Mouse (Mus musculus) forebrain, embryonic 11.5 days (tissue): ENCODE data around the gene Ceacam2. TPM values are rescaled to one million over a fixed set of nuclear protein-coding genes. Genes with fewer than 3 reads are reported as not detected.
"Not testable (repeated sequence)": the region's sequence is repeated elsewhere in the genome, so short reads cannot be mapped to it uniquely, and the experiment has no call there.

Source experiments
- ATAC-seq: fragments of 200-750 bp; cut with Nextera tagmentation; replicated peaks from 2 replicates; pipeline ENCODE4 v1.8.0; 2017; ENCODE audit warnings: moderate TSS enrichment; ENCODE audit not compliant: low FRiP score
- DNase-seq: peaks from one replicate; pipeline ENCODE4 v3.0.0-alpha.2; 2017; ENCODE audit warnings: low spot score
- H3K27ac ChIP-seq: fragments of 300-500 bp; sonication (generic); 2 replicates; pipeline ENCODE4 v1.5.1; 2014; ENCODE audit warnings: low read depth, low read length
- H3K27me3 ChIP-seq: fragments of 300-500 bp; sonication (generic); 2 replicates; pipeline ENCODE4 v1.6.1; 2014; ENCODE audit warnings: mild to moderate bottlenecking, low read length, mixed read lengths; ENCODE audit not compliant: control insufficient read depth, insufficient read depth
- H3K36me3 ChIP-seq: fragments of 300-500 bp; sonication (generic); 2 replicates; pipeline ENCODE4 v1.6.1; 2014; ENCODE audit warnings: mild to moderate bottlenecking, low read length, moderate library complexity, mixed read lengths; ENCODE audit not compliant: control insufficient read depth, insufficient read depth
- H3K4me1 ChIP-seq: fragments of 300-500 bp; sonication (generic); replicated peaks from 2 replicates; pipeline ENCODE4 v1.6.1; 2014; ENCODE audit warnings: low read length, mixed read lengths; ENCODE audit not compliant: control insufficient read depth, insufficient read depth
- H3K4me2 ChIP-seq: fragments of 300-500 bp; sonication (generic); 2 replicates; pipeline ENCODE4 v1.6.1; 2014; ENCODE audit warnings: low read depth, mild to moderate bottlenecking, low read length, moderate library complexity, mixed read lengths; ENCODE audit not compliant: severe bottlenecking
- H3K4me3 ChIP-seq: fragments of 300-500 bp; sonication (generic); 2 replicates; pipeline ENCODE4 v1.5.1; 2014; ENCODE audit warnings: low read depth, low read length
- H3K9ac ChIP-seq: fragments of 300-500 bp; sonication (generic); 2 replicates; pipeline ENCODE4 v1.6.1; 2014; ENCODE audit warnings: low read length
- H3K9me3 ChIP-seq: fragments of 300-500 bp; sonication (generic); 2 replicates; pipeline ENCODE4 v1.6.1; 2016; ENCODE audit warnings: low read length, mixed read lengths; ENCODE audit not compliant: control insufficient read depth
- WGBS: fragments of 180-500 bp; shearing (Covaris S2); extraction: QIAGEN DNeasy Blood & Tissue Kit; methylation state at CpG from one replicate; pipeline ENCODE4 v1.1.7; 2014; 5-methylcytosine and 5-hydroxymethylcytosine counted together
- polyA plus RNA-seq: library from polyadenylated mRNA; unstranded; fragments of >200 nt; fragmentation: Nextera tagmentation; extraction: Ambion mirVana; gene quantifications from 2 replicates; pipeline ENCODE4 v1.2.1, GENCODE M21; 2014

The Ceacam2 gene
- polyA plus RNA-seq = 0.13 TPM in 1 of 2 replicates, not detected in the other

- H3K4me2 ChIP-seq, H3K4me1 ChIP-seq, ATAC-seq, H3K27ac ChIP-seq, H3K36me3 ChIP-seq, H3K4me3 ChIP-seq, DNase-seq, H3K9ac ChIP-seq, H3K9me3 ChIP-seq, H3K27me3 ChIP-seq: not testable (repeated sequence)
- WGBS = 79% methylated on average over 3 of the region's 3 CpGs
These were observed at the start of gene Ceacam2 for GRCm38 (mm10) chr7:25539376-25539907. Gene Ceacam2, minus strand, starts transcription at chr7:25539857.

- ATAC-seq (no peak), DNase-seq (no peak)
- H3K4me1 ChIP-seq = no peaks in the 10 kb centered on the region
- H3K27me3 ChIP-seq = no peaks in the 10 kb centered on the region
- H3K9me3 ChIP-seq = no peaks in the 10 kb centered on the region; the same call in 1 of the 2 replicates
- WGBS = 77% methylated on average over 9 of the region's 9 CpGs
- H3K36me3 ChIP-seq = no peaks in the 10 kb centered on the region
- H3K27ac ChIP-seq = no peak overlapping the region
- H3K9ac ChIP-seq = no peak overlapping the region
- H3K4me3 ChIP-seq = no peak overlapping the region
- H3K4me2 ChIP-seq = no peak overlapping the region
These were observed 45.9 kb upstream of the Ceacam2 start for GRCm38 (mm10) chr7:25585351-25586204.

- ATAC-seq (no peak), DNase-seq (no peak)
- no peak overlapping the region for H3K4me2 ChIP-seq
- H3K4me3 ChIP-seq = no peak overlapping the region
- H3K9me3 ChIP-seq = no peaks in the 10 kb centered on the region; the same call in 1 of the 2 replicates
- no peak overlapping the region for H3K27ac ChIP-seq
- H3K4me1 ChIP-seq = no peaks in the 10 kb centered on the region
- WGBS = 90% methylated on average over 5 of the region's 5 CpGs
- H3K9ac ChIP-seq = no peak overlapping the region
- no peaks in the 10 kb centered on the region for H3K27me3 ChIP-seq
- H3K36me3 ChIP-seq = no peaks in the 10 kb centered on the region
These were observed 45.0 kb upstream of the Ceacam2 start for GRCm38 (mm10) chr7:25584651-25585050.

- Histone ChIP-seq H3K9ac (no peak overlapping the region), H3K4me1 (no peaks in the 10 kb centered on the region), H3K27ac (no peak overlapping the region), H3K36me3 (no peaks in the 10 kb centered on the region), H3K4me3 (no peak overlapping the region), H3K4me2 (no peak overlapping the region), H3K27me3 (no peaks in the 10 kb centered on the region), H3K9me3 (no peaks in the 10 kb centered on the region; the same call in 1 of the 2 replicates)
- ATAC-seq = no peak
- WGBS = 89% methylated on average over 15 of the region's 15 CpGs
- DNase-seq = no peak
These were observed 42.7 kb upstream of the Ceacam2 start for GRCm38 (mm10) chr7:25582301-25582810.

- no peaks in the 10 kb centered on the region for H3K4me1 ChIP-seq
- no peak overlapping the region for H3K27ac ChIP-seq
- 87% methylated on average over 10 of the region's 10 CpGs for WGBS
- H3K9ac ChIP-seq = no peak overlapping the region
- no peaks in the 10 kb centered on the region; the same call in 1 of the 2 replicates for H3K9me3 ChIP-seq
- H3K4me2 ChIP-seq = no peak overlapping the region
- DNase-seq (no peak), ATAC-seq (no peak)
- no peaks in the 10 kb centered on the region for H3K27me3 ChIP-seq
- H3K4me3 ChIP-seq = no peak overlapping the region
- no peaks in the 10 kb centered on the region for H3K36me3 ChIP-seq
These were observed 39.8 kb upstream of the Ceacam2 start for GRCm38 (mm10) chr7:25579441-25579840.

GRCm38 (mm10) chr7:25576793-25577437 lies 37.3 kb upstream of the Ceacam2 start:
- not testable (repeated sequence) for H3K27ac ChIP-seq, H3K36me3 ChIP-seq, ATAC-seq, H3K4me2 ChIP-seq, H3K9ac ChIP-seq, H3K4me3 ChIP-seq, H3K9me3 ChIP-seq, H3K4me1 ChIP-seq, H3K27me3 ChIP-seq, DNase-seq
- WGBS = 78% methylated on average over 13 of the region's 14 CpGs

- not testable (repeated sequence) for H3K9ac ChIP-seq, DNase-seq, H3K9me3 ChIP-seq, H3K27ac ChIP-seq, H3K4me2 ChIP-seq, H3K36me3 ChIP-seq, ATAC-seq, H3K4me1 ChIP-seq, H3K27me3 ChIP-seq, H3K4me3 ChIP-seq
- WGBS = 42% methylated on average over 6 of the region's 6 CpGs
These were observed 36.7 kb upstream of the Ceacam2 start for GRCm38 (mm10) chr7:25576308-25576707.

- no peaks in the 10 kb centered on the region for H3K27me3 ChIP-seq
- ATAC-seq (no peak), DNase-seq (no peak)
- no peaks in the 10 kb centered on the region for H3K36me3 ChIP-seq
- no peak overlapping the region for H3K27ac ChIP-seq
- no peak overlapping the region for H3K4me3 ChIP-seq
- H3K4me1 ChIP-seq = no peaks in the 10 kb centered on the region
- 15% methylated on average over 8 of the region's 8 CpGs for WGBS
- no peaks in the 10 kb centered on the region for H3K9me3 ChIP-seq
- H3K9ac ChIP-seq = no peak overlapping the region
- no peak overlapping the region for H3K4me2 ChIP-seq
These were observed 36.2 kb upstream of the Ceacam2 start for GRCm38 (mm10) chr7:25575870-25576269.
